Mouse (Mus musculus): ENCODE results near the gene Cox10.
A peak's percentile ranks its signal among the peaks of the same experiment; 100 is the strongest.

The Cox10 gene

GRCm38 (mm10) chr11:63917561-63917960 is 161.7 kb downstream of the Cox10 start:
- no peak for DNase-seq (ENCODE audit: low spot score)

GRCm38 (mm10) chr11:63914388-63914787 is 164.9 kb downstream of the Cox10 start:
- DNase-seq (ENCODE audit: low spot score), result peak; percentile 49

DNA sequence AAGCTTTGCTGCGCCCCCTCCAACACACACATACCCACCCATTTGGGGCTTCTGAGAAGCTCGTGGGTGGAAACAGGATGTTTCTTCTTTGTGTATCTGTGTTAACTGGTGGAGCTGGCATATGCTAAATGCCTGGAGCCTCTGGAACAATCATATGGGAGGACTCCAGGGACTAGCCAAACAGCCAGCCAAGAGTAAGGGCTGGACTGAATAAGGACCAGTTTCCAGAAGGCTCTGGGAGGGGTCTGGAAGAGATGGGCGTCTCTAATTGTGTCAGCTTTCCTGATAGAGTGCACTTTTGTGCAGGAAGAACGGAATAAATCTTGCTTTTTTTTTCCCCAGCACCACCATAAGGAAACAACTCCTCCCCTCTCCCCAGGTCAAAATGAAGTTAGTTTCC is 165.3 kb downstream of the Cox10 start:
- no peak for DNase-seq (ENCODE audit: low spot score)
